Mouse (Mus musculus): Measurements from ENCODE around the gene Pla2r1. TPM values are rescaled to one million over a fixed set of nuclear protein-coding genes. Genes with fewer than 3 reads are reported as not detected.

Pla2r1 gene
- polyA plus RNA-seq, 1 experiment from 2014 or later, result 1.1 TPM

GRCm38 (mm10) chr2:60407387-60407786, 145.7 kb downstream of the Pla2r1 start:
- Histone ChIP-seq H3K4me1 (ENCODE audit: control insufficient read depth, insufficient read depth, low read length) (no peaks in the 10 kb centered on the region), H3K4me3 (ENCODE audit: low read depth, low read length) (no peak overlapping the region), H3K27me3 (ENCODE audit: control insufficient read depth, insufficient read depth, low read length) (no peaks in the 10 kb centered on the region), H3K4me2 (ENCODE audit: low read depth, severe bottlenecking) (no peak overlapping the region), H3K9me3 (ENCODE audit: control insufficient read depth, low read length) (no peaks in the 10 kb centered on the region), H3K27ac (replicated peaks; ENCODE audit: low read depth, low read length) (no peak overlapping the region), H3K9ac (ENCODE audit: low read length) (no peak overlapping the region), H3K36me3 (ENCODE audit: control insufficient read depth, insufficient read depth, low read length) (no peaks in the 10 kb centered on the region)
- DNase-seq (ENCODE audit: low spot score) (no peak), ATAC-seq (ENCODE audit: insufficient number of reproducible peaks, low FRiP score, low TSS enrichment, low read depth) (no peak)
- 94% methylated on average over 2 of the region's 2 CpGs for WGBS

- Histone ChIP-seq H3K4me3 (ENCODE audit: low read depth, low read length) (no peak overlapping the region), H3K9ac (ENCODE audit: low read length) (no peak overlapping the region), H3K9me3 (ENCODE audit: control insufficient read depth, low read length) (no peaks in the 10 kb centered on the region), H3K36me3 (ENCODE audit: control insufficient read depth, insufficient read depth, low read length) (no peaks in the 10 kb centered on the region), H3K4me1 (ENCODE audit: control insufficient read depth, insufficient read depth, low read length) (no peaks in the 10 kb centered on the region), H3K4me2 (ENCODE audit: low read depth, severe bottlenecking) (no peak overlapping the region), H3K27me3 (ENCODE audit: control insufficient read depth, insufficient read depth, low read length) (no peaks in the 10 kb centered on the region), H3K27ac (replicated peaks; ENCODE audit: low read depth, low read length) (no peak overlapping the region)
- ATAC-seq (ENCODE audit: insufficient number of reproducible peaks, low FRiP score, low TSS enrichment, low read depth) (no peak), DNase-seq (ENCODE audit: low spot score) (no peak)
- 94% methylated on average over 5 of the region's 5 CpGs for WGBS
These were observed 147.7 kb downstream of the Pla2r1 start for GRCm38 (mm10) chr2:60405431-60405830.

- no peak for DNase-seq (ENCODE audit: low spot score)
- ATAC-seq (ENCODE audit: insufficient number of reproducible peaks, low FRiP score, low TSS enrichment, low read depth), result no peak
- Histone ChIP-seq H3K36me3 (ENCODE audit: control insufficient read depth, insufficient read depth, low read length) (no peaks in the 10 kb centered on the region), H3K27ac (replicated peaks; ENCODE audit: low read depth, low read length) (no peak overlapping the region), H3K4me1 (ENCODE audit: control insufficient read depth, insufficient read depth, low read length) (no peaks in the 10 kb centered on the region), H3K4me2 (ENCODE audit: low read depth, severe bottlenecking) (no peak overlapping the region), H3K9me3 (ENCODE audit: control insufficient read depth, low read length) (no peaks in the 10 kb centered on the region), H3K9ac (ENCODE audit: low read length) (no peak overlapping the region), H3K27me3 (ENCODE audit: control insufficient read depth, insufficient read depth, low read length) (no peaks in the 10 kb centered on the region), H3K4me3 (ENCODE audit: low read depth, low read length) (no peak overlapping the region)
- 94% methylated on average over 7 of the region's 7 CpGs for WGBS
These were observed 148.3 kb downstream of the Pla2r1 start for GRCm38 (mm10) chr2:60404763-60405162.

GRCm38 (mm10) chr2:60401694-60402093, 151.4 kb downstream of the Pla2r1 start:
- ATAC-seq (ENCODE audit: insufficient number of reproducible peaks, low FRiP score, low TSS enrichment, low read depth) (no peak), DNase-seq (ENCODE audit: low spot score) (no peak)
- no peak overlapping the region for H3K27ac ChIP-seq (replicated peaks; ENCODE audit: low read depth, low read length)
- H3K9ac ChIP-seq (ENCODE audit: low read length), result no peak overlapping the region
- no peak overlapping the region for H3K4me2 ChIP-seq (ENCODE audit: low read depth, severe bottlenecking)
- no peak overlapping the region for H3K4me3 ChIP-seq (ENCODE audit: low read depth, low read length)
- 75% methylated on average over 5 of the region's 5 CpGs for WGBS
- H3K36me3 ChIP-seq (ENCODE audit: control insufficient read depth, insufficient read depth, low read length), result no peaks in the 10 kb centered on the region
- H3K27me3 ChIP-seq (ENCODE audit: control insufficient read depth, insufficient read depth, low read length), result no peaks in the 10 kb centered on the region
- H3K9me3 ChIP-seq (ENCODE audit: control insufficient read depth, low read length), result no peaks in the 10 kb centered on the region
- no peaks in the 10 kb centered on the region for H3K4me1 ChIP-seq (ENCODE audit: control insufficient read depth, insufficient read depth, low read length)

GRCm38 (mm10) chr2:60393786-60394185, 159.3 kb downstream of the Pla2r1 start:
- Histone ChIP-seq H3K27ac (replicated peaks; ENCODE audit: low read depth, low read length) (no peak overlapping the region), H3K27me3 (ENCODE audit: control insufficient read depth, insufficient read depth, low read length) (no peaks in the 10 kb centered on the region), H3K9me3 (ENCODE audit: control insufficient read depth, low read length) (no peaks in the 10 kb centered on the region), H3K36me3 (ENCODE audit: control insufficient read depth, insufficient read depth, low read length) (no peaks in the 10 kb centered on the region), H3K4me3 (ENCODE audit: low read depth, low read length) (no peak overlapping the region), H3K9ac (ENCODE audit: low read length) (no peak overlapping the region), H3K4me2 (ENCODE audit: low read depth, severe bottlenecking) (no peak overlapping the region), H3K4me1 (ENCODE audit: control insufficient read depth, insufficient read depth, low read length) (no peaks in the 10 kb centered on the region)
- WGBS, result 81% methylated on average over 6 of the region's 6 CpGs
- DNase-seq (ENCODE audit: low spot score) (no peak), ATAC-seq (ENCODE audit: insufficient number of reproducible peaks, low FRiP score, low TSS enrichment, low read depth) (no peak)

- 84% methylated on average over 4 of the region's 4 CpGs for WGBS
- no peak overlapping the region for H3K9ac ChIP-seq (ENCODE audit: low read length)
- no peak for ATAC-seq (ENCODE audit: insufficient number of reproducible peaks, low FRiP score, low TSS enrichment, low read depth)
- H3K4me2 ChIP-seq (ENCODE audit: low read depth, severe bottlenecking), result no peak overlapping the region
- no peaks in the 10 kb centered on the region for H3K9me3 ChIP-seq (ENCODE audit: control insufficient read depth, low read length)
- no peaks in the 10 kb centered on the region for H3K4me1 ChIP-seq (ENCODE audit: control insufficient read depth, insufficient read depth, low read length)
- no peak overlapping the region for H3K27ac ChIP-seq (replicated peaks; ENCODE audit: low read depth, low read length)
- H3K36me3 ChIP-seq (ENCODE audit: control insufficient read depth, insufficient read depth, low read length), result no peaks in the 10 kb centered on the region
- no peak for DNase-seq (ENCODE audit: low spot score)
- no peaks in the 10 kb centered on the region for H3K27me3 ChIP-seq (ENCODE audit: control insufficient read depth, insufficient read depth, low read length)
- H3K4me3 ChIP-seq (ENCODE audit: low read depth, low read length), result no peak overlapping the region
These were observed 160.8 kb downstream of the Pla2r1 start for GRCm38 (mm10) chr2:60392286-60392685.

GRCm38 (mm10) chr2:60387363-60387762, 165.7 kb downstream of the Pla2r1 start:
- Histone ChIP-seq H3K27me3 (ENCODE audit: control insufficient read depth, insufficient read depth, low read length) (no peaks in the 10 kb centered on the region), H3K4me1 (ENCODE audit: control insufficient read depth, insufficient read depth, low read length) (peaks cover 5% of the 10 kb centered on the region; the same call in 1 of the 2 replicates), H3K36me3 (ENCODE audit: control insufficient read depth, insufficient read depth, low read length) (no peaks in the 10 kb centered on the region), H3K9ac (ENCODE audit: low read length) (no peak overlapping the region), H3K4me3 (ENCODE audit: low read depth, low read length) (no peak overlapping the region), H3K9me3 (ENCODE audit: control insufficient read depth, low read length) (no peaks in the 10 kb centered on the region), H3K27ac (replicated peaks; ENCODE audit: low read depth, low read length) (no peak overlapping the region), H3K4me2 (ENCODE audit: low read depth, severe bottlenecking) (no peak overlapping the region)
- ATAC-seq (ENCODE audit: insufficient number of reproducible peaks, low FRiP score, low TSS enrichment, low read depth) (no peak), DNase-seq (ENCODE audit: low spot score) (no peak)
- WGBS, result 83% methylated on average over 3 of the region's 3 CpGs

- Histone ChIP-seq H3K4me1 (ENCODE audit: control insufficient read depth, insufficient read depth, low read length) (peaks cover 7% of the 10 kb centered on the region; the same call in 1 of the 2 replicates), H3K4me3 (ENCODE audit: low read depth, low read length) (no peak overlapping the region), H3K9me3 (ENCODE audit: control insufficient read depth, low read length) (no peaks in the 10 kb centered on the region), H3K27ac (replicated peaks; ENCODE audit: low read depth, low read length) (no peak overlapping the region), H3K27me3 (ENCODE audit: control insufficient read depth, insufficient read depth, low read length) (no peaks in the 10 kb centered on the region), H3K4me2 (ENCODE audit: low read depth, severe bottlenecking) (no peak overlapping the region), H3K9ac (ENCODE audit: low read length) (no peak overlapping the region), H3K36me3 (ENCODE audit: control insufficient read depth, insufficient read depth, low read length) (no peaks in the 10 kb centered on the region)
- DNase-seq (ENCODE audit: low spot score) (no peak), ATAC-seq (ENCODE audit: insufficient number of reproducible peaks, low FRiP score, low TSS enrichment, low read depth) (no peak)
- WGBS, result 80% methylated on average over 2 of the region's 2 CpGs
These were observed 166.3 kb downstream of the Pla2r1 start for GRCm38 (mm10) chr2:60386835-60387234.

GRCm38 (mm10) chr2:60384763-60385085, 168.4 kb downstream of the Pla2r1 start:
- H3K9me3 ChIP-seq (ENCODE audit: control insufficient read depth, low read length), result no peaks in the 10 kb centered on the region
- no peak overlapping the region for H3K9ac ChIP-seq (ENCODE audit: low read length)
- ATAC-seq (ENCODE audit: insufficient number of reproducible peaks, low FRiP score, low TSS enrichment, low read depth) (no peak), DNase-seq (ENCODE audit: low spot score) (no peak)
- H3K27ac ChIP-seq (replicated peaks; ENCODE audit: low read depth, low read length), result no peak overlapping the region
- H3K36me3 ChIP-seq (ENCODE audit: control insufficient read depth, insufficient read depth, low read length), result no peaks in the 10 kb centered on the region
- no peak overlapping the region for H3K4me2 ChIP-seq (ENCODE audit: low read depth, severe bottlenecking)
- H3K4me1 ChIP-seq (ENCODE audit: control insufficient read depth, insufficient read depth, low read length), result peaks cover 7% of the 10 kb centered on the region; the same call in 1 of the 2 replicates
- H3K27me3 ChIP-seq (ENCODE audit: control insufficient read depth, insufficient read depth, low read length), result no peaks in the 10 kb centered on the region
- H3K4me3 ChIP-seq (ENCODE audit: low read depth, low read length), result no peak overlapping the region
